Mouse (Mus musculus) testis, adult 2 months (tissue): ENCODE measurements around the gene Psme2.

ENCODE experiments used
- CTCF ChIP-seq: fragments of 200-500 bp; IDR thresholded peaks from 2 replicates; pipeline ENCODE4 v1.5.1; 2012; ENCODE audit warnings: low read depth, mild to moderate bottlenecking, inconsistent platforms, low read length, moderate library complexity; ENCODE audit not compliant: control insufficient read depth, insufficient read depth, insufficient replicate concordance
- POLR2A ChIP-seq: fragments of 200-500 bp; IDR thresholded peaks from 2 replicates; pipeline ENCODE4 v1.6.1; 2012; ENCODE audit warnings: low read depth, mild to moderate bottlenecking, inconsistent platforms, low read length, moderate library complexity; ENCODE audit not compliant: control insufficient read depth

DNA sequence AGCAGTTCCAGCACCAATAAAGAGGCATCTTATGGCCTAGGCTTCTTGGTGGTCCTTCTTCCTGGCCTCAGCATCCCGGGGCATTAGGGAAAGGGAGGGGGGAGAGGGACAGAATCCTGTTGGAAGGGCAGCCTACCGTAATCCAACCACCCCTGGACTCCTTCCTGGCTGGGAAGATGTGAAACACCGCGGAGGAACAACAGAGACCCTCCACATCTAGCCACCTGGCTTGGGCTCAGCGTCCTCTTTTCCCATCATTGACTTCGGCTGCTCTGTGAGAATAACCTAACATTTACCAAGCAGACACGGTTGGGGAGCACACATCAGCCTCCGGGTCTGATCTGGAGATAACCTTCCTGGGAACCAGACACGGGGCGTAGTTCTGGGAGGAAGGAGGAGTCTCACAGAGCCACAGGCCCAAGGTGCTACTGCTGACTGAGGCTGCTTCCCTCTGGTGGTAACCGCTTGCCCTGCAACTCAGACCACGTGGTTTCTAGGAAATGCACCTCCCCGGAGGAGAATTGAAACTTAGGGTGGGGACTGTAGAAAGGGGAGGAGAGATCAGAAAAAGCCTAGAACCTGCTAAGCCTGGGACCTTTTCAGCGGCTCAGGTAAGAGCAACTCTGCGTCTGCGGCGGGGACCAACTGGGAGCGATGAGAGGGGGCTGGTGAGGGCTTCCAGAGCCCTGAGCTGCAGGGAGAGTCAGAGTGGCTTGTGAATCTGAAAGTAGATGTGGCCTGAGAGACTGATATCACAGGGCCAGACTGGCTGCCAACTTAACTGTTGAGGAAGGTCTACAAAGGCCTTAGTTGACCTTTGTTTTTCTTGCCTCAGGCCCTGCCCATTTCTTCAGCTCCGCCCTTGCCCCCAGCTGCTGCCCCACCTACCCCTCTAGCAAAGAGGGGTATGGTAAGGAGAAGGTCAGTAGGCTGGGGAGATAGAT is 13.0 kb upstream of the Psme2 start:
- TF ChIP-seq CTCF: peak; percentile 76; the same call in 1 of the 2 replicates
- TF ChIP-seq POLR2A: no peak
